Mouse (Mus musculus) T-helper 1 cell (primary cell): ENCODE results near the gene Ankrd36.

Experiments used
- in situ Hi-C: fragments of 300-600 bp; cut with MboI, MseI; formaldehyde crosslinking; loops from one replicate; pipeline ENCODE4 v1.15.1; 2025; ENCODE audit warnings: high pct_unique_total_duplicates

Ankrd36 gene

DNA sequence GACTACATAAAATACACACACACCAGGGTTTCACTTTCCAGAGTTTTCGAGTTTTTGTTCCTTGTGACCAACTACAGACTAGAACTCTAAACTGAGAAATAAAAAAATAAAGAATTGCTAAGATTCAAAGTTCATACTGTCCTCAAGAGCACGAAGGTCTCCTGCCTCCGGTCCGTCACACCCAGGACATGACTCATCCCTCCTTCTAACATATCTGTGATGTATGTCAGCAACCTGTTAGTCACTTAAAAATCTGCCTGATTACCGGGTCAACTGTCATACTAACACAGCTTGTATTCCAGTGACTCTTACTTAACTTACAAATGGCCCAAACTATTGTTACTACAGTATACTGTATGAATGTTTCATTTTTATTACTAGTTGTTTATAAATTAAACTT is 167.7 kb downstream of the Ankrd36 start:
- in situ Hi-C loops: no loop called here
